Mouse (Mus musculus): ENCODE results near the gene Gm8439. TPM values are rescaled to one million over a fixed set of nuclear protein-coding genes. Genes with fewer than 3 reads are reported as not detected.

Gm8439 gene
- polyA plus RNA-seq (2017; shearing (Covaris generic)): not detected

DNA sequence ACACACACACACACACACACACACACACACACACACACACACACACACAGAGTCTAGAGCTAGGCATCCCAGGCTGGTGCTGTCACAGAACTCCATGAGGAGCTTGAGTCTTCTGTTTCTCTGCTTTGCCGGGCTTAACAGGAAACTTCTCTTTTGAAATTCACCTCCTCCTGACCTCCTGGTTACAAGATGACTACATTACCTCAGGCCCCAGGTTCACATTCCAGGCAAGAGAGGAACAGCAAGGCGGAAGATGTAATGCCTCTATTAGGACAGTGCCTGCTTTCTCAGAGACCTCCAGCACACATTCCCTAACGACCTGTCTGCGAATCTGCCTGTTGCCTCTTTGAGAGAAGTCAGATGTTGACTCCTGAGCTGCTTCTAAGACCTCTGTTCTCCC is at the start of gene Gm8439:
TSS of gene Gm8439 (plus strand) at position 301 of the 400 bp plus-strand sequence.

DNA sequence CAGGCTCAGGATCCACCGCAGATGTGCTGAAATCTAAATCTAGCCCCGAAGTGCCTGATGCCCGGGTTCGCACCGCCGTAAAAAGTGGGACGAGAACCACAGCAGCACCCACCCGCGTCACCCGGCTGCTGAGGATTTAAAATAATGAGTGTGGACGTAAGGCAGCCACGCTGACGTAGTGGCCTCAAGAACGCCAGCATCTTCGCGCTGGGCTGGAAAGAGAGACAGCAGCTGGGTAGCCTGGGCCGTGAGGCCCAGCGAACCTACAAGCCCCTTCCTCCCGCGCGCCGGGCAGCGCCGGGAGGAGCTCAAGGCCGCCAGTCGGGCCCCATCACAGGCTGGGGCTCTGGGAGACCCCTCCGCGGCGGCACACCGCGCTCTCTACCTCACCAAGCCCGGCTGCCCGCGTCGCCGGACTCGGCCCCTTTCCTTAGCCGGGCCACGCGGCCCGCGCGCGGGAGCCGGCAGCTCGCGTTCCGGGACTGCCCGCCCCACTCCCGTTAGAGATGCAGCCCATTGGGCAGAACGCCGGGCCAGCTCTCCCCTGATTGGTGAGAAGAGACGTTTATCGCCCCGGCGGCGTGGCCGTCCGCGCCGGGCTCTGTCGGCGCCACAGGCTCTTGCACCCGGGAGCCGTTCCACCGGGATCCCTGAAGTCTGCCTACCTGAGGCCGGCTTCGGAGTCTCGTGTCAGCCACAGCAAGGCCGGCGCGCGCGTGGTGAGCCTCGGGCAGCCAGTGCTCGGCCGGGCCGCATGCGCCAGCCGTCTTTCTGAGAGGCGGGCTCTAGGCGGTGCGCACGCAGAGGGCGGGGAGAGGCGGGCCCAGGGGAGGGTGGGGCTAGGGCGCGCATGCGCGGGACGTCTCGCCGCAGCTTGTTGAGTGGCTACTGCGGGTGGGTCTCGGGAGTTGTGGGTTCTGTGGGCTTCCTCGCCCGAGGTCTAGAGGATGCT is 18.8 kb upstream of the Gm8439 start, which contains the start of gene Ctps:
TSS of gene Ctps (minus strand) at position 791 of the 952 bp plus-strand sequence.

Other genes with a start within 250 kb of the Gm8439 start
- gene Scmh1, start 183.5 kb upstream of the Gm8439 start, polyA plus RNA-seq (2017; shearing (Covaris generic)): 17.5 TPM
- gene Slfnl1, start 56.5 kb upstream of the Gm8439 start, polyA plus RNA-seq (2017; shearing (Covaris generic)): not detected
- 21.1 TPM for gene Ctps, start 18.5 kb upstream of the Gm8439 start, polyA plus RNA-seq (2017; shearing (Covaris generic))
- 0.30 TPM for gene Cited4, start 77.8 kb downstream of the Gm8439 start, polyA plus RNA-seq (2017; shearing (Covaris generic))
- 0.16 TPM for gene Kcnq4, start 159.9 kb downstream of the Gm8439 start, polyA plus RNA-seq (2017; shearing (Covaris generic))
- gene Nfyc, start 242.8 kb downstream of the Gm8439 start, polyA plus RNA-seq (2017; shearing (Covaris generic)): 59.8 TPM

Data from CD4-positive, CD25-positive, alpha-beta regulatory T cell, adult 9 weeks (primary cell).